Comparison of ENCODE assay signal across 1 mouse cellular context in genomic region chr3:127295921-127296320, GRCm38 (mm10).
TF ChIP-seq lines count a peak whose summit lies in the region.

No protein-coding gene starts in this region.

TF ChIP-seq in CH12.LX, 34 proteins besides CTCF, POLR2A, EP300 and RAD21 (continued from another document):
- no peak for TF ChIP-seq SIN3A (IDR thresholded peaks at IDR 0.05; ENCODE audit: low read length)
- TF ChIP-seq MYC (IDR thresholded peaks at IDR 0.05; ENCODE audit: low read depth, low read length): no peak
- TF ChIP-seq USF2 (conservative IDR thresholded peaks at IDR 0.05; ENCODE audit: low read depth, low read length): peak; percentile 77
- no peak for TF ChIP-seq MAZ (IDR thresholded peaks at IDR 0.05; ENCODE audit: low read depth, low read length)
- TF ChIP-seq NELFE (IDR thresholded peaks at IDR 0.05; ENCODE audit: low read depth, low read length): no peak
- 0 out of 2 replicates have a peak, but pooled peaks have one; percentile 27 for TF ChIP-seq MEF2A (IDR thresholded peaks at IDR 0.05; ENCODE audit: borderline replicate concordance, low read depth, low read length)
- no peak for TF ChIP-seq MXI1 (IDR thresholded peaks at IDR 0.05; ENCODE audit: low read depth, low read length)
- TF ChIP-seq TCF12 (IDR thresholded peaks at IDR 0.05; ENCODE audit: low read depth, low read length): no peak
- peak; percentile 85 for TF ChIP-seq USF1 (IDR thresholded peaks at IDR 0.05; ENCODE audit: low read depth, low read length)
- no peak for TF ChIP-seq KAT2A (IDR thresholded peaks at IDR 0.05; ENCODE audit: insufficient replicate concordance, low read length)
- TF ChIP-seq CHD2 (IDR thresholded peaks at IDR 0.05; ENCODE audit: low read length): no peak
- no peak for TF ChIP-seq JUND (conservative IDR thresholded peaks at IDR 0.05; ENCODE audit: low read depth, low read length)
- no peak for TF ChIP-seq NRF1 (IDR thresholded peaks at IDR 0.05; ENCODE audit: low read depth, low read length)
- TF ChIP-seq JUN (IDR thresholded peaks at IDR 0.05; ENCODE audit: insufficient read depth, low read depth, low read length): no peak
